Mouse (Mus musculus) left cerebral cortex, postnatal 36 days (tissue): ENCODE measurements around the gene Fgf22. TPM values are rescaled to one million over a fixed set of nuclear protein-coding genes. Genes with fewer than 3 reads are reported as not detected.

Experiments
- DNase-seq, 2 experiments: peaks; one replicate each; pipeline ENCODE4 v3.0.0; 2021 to 2022; ENCODE audit warnings: low spot score in 2 of 2, mixed read lengths in 1 of 2
- intact Hi-C: fragments of 180-260 bp; cut with DNase I; formaldehyde crosslinking; loops from one replicate; pipeline ENCODE4 v1.15.1; 2025
- total RNA-seq, 2 experiments: library from RNA; stranded (reverse); gene quantifications; 2 replicates each; pipeline ENCODE4 v1.2.3; 2021

Fgf22 gene
- total RNA-seq, 2 experiments from 2014 or later: 4.0 to 4.7 TPM

DNA sequence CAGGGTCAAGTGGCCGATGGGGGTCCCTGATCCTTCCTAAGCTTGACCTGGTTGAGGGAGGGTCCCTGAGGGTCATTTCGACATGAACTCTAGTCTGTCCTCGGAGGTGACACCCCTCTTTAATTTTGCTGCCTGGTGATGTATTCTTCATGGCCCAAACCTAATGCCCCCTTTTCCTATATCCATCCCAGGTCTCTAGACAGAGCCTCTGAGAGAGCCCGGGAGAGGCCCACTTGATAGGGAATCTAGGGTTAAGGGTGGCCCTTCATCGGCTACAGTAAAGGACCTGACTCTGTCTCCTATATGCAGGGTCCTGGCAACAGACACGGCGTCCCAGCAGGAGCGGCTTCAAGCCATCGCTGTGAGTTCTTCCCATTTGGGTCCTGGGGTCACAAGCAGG lies 51.5 kb downstream of the Fgf22 start:
- DNase-seq: no peak
- intact Hi-C loops: no loop called here

DNA sequence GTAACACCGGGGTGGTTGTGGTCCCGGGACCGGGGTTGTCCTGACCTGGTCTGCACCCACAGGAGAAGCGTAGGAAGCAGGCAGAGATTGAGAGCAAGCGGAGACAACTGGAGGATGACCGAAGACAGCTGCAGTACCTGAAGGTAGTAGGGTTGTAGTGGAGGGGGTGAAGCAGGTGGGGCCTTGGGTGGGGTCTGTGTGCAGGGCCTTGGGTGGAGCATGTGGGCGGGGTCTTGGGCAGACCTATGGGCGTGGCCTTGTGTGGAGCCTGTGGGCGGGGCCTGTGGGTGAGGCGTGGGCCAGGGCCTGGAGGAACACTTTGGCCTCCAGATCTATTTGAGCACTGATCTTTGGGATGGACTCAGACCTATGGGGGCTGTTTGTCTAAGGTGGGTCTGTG lies 52.1 kb downstream of the Fgf22 start:
- DNase-seq: no peak
- intact Hi-C loops: no loop called here

DNA sequence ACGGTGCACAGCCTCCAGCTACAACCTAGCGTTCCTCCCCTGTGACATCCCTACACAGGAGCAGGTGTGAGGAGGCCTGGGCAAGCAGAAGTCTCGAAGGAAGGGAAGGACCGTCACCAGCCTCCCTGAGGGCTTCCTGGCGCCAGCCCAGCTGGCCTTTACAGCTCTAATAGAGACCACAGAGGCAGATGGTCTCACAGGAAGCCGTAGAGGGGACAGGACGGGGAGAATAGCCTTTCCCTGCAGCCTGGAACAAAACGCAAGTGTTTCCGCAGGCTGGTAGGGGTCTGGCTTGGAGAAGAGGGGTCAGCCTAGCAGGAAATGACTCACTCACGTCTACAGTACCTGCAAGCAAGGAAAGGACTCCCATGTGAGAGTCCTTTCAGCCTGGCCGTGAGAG lies 53.0 kb downstream of the Fgf22 start:
- intact Hi-C loops: no loop called here
- no peak for DNase-seq

Other genes with a start within 250 kb of the Fgf22 start
- 1 to 10 TPM; 3.1 to 3.7 TPM for gene Plpp2, start 221.3 kb upstream of the Fgf22 start, total RNA-seq
- 10 to 100 TPM; 41.9 to 55.9 TPM for gene Mier2, start 199.9 kb upstream of the Fgf22 start, total RNA-seq
- gene Theg, start 167.7 kb upstream of the Fgf22 start, total RNA-seq: 1 to 10 TPM; 1.1 to 1.3 TPM
- 10 to 100 TPM; 15.7 to 16.3 TPM for gene C2cd4c, start 141.1 kb upstream of the Fgf22 start, total RNA-seq
- gene Shc2, start 117.2 kb upstream of the Fgf22 start, total RNA-seq: 10 to 100 TPM; 43.7 to 52.3 TPM
- gene Odf3l2, start 109.3 kb upstream of the Fgf22 start, total RNA-seq: under 1 TPM; 0.25 to 0.63 TPM
- gene Madcam1, start 90.5 kb upstream of the Fgf22 start, total RNA-seq: not detected
- gene Tpgs1, start 85.7 kb upstream of the Fgf22 start, total RNA-seq: 10 to 100 TPM; 71.4 to 91.6 TPM
- 10 to 100 TPM; 76.2 to 90.0 TPM for gene Cdc34, start 72.9 kb upstream of the Fgf22 start, total RNA-seq
- gene Gzmm, start 66.1 kb upstream of the Fgf22 start, total RNA-seq: 1 to 10 TPM; 1.8 to 2.0 TPM
- 100 to 1,000 TPM; 593 to 646 TPM for gene Bsg, start 50.6 kb upstream of the Fgf22 start, total RNA-seq
- gene Hcn2, start 38.4 kb upstream of the Fgf22 start, total RNA-seq: 100 to 1,000 TPM; 128 to 152 TPM
- 10 to 100 TPM; 44.9 to 49.7 TPM for gene Polrmt, start 8.5 kb upstream of the Fgf22 start, total RNA-seq
- gene Rnf126, start 11.9 kb downstream of the Fgf22 start, total RNA-seq: 100 to 1,000 TPM in 1 of 2 experiments, 10 to 100 TPM in 1; 92.7 to 104 TPM
- 1 to 10 TPM; 2.8 to 3.6 TPM for gene Fstl3, start 22.2 kb downstream of the Fgf22 start, total RNA-seq
- under 1 TPM; 0.74 to 0.79 TPM for gene Prss57, start 35.9 kb downstream of the Fgf22 start, total RNA-seq
- 100 to 1,000 TPM; 321 to 357 TPM for gene Palm, start 38.5 kb downstream of the Fgf22 start, total RNA-seq
- gene Misp, start 65.9 kb downstream of the Fgf22 start, total RNA-seq: 1 to 10 TPM in 1 of 2 experiments, not detected in 1; 1.7 TPM
- 10 to 100 TPM; 40.2 to 51.9 TPM for gene Ptbp1, start 99.4 kb downstream of the Fgf22 start, total RNA-seq
- 1 to 10 TPM; 2.2 to 2.4 TPM for gene Prtn3, start 119.4 kb downstream of the Fgf22 start, total RNA-seq
- gene Plppr3, start 119.6 kb downstream of the Fgf22 start, total RNA-seq: 10 to 100 TPM; 50.4 to 57.1 TPM
- gene Elane, start 131.2 kb downstream of the Fgf22 start, total RNA-seq: not detected
- gene Cfd, start 135.8 kb downstream of the Fgf22 start, total RNA-seq: not detected
- 10 to 100 TPM; 53.2 to 60.6 TPM for gene Med16, start 153.8 kb downstream of the Fgf22 start, total RNA-seq
- gene Gm26602, start 155.8 kb downstream of the Fgf22 start, total RNA-seq: not detected
- gene Kiss1r, start 161.9 kb downstream of the Fgf22 start, total RNA-seq: 1 to 10 TPM; 6.7 to 8.2 TPM
- gene R3hdm4, start 166.1 kb downstream of the Fgf22 start, total RNA-seq: 100 to 1,000 TPM; 349 to 368 TPM
- 1 to 10 TPM; 6.3 to 6.5 TPM for gene Arid3a, start 172.0 kb downstream of the Fgf22 start, total RNA-seq
- gene Wdr18, start 205.1 kb downstream of the Fgf22 start, total RNA-seq: 10 to 100 TPM; 44.2 to 46.3 TPM
- gene Grin3b, start 215.6 kb downstream of the Fgf22 start, total RNA-seq: under 1 TPM in 1 of 2 experiments, not detected in 1; 0.10 TPM
- gene Tmem259, start 229.3 kb downstream of the Fgf22 start, total RNA-seq: 100 to 1,000 TPM; 122 TPM
- 1 to 10 TPM; 4.7 to 7.6 TPM for gene Cnn2, start 233.5 kb downstream of the Fgf22 start, total RNA-seq
- gene Abca7, start 241.4 kb downstream of the Fgf22 start, total RNA-seq: 10 to 100 TPM; 10.3 to 13.0 TPM